Mouse (Mus musculus): ENCODE results near the gene Rbm5. TPM values are rescaled to one million over a fixed set of nuclear protein-coding genes. Genes with fewer than 3 reads are reported as not detected.

Gene Rbm5
- polyA plus RNA-seq, 1 experiment = 138 TPM

GRCm38 (mm10) chr9:107769445-107770000 lies 1.3 kb downstream of the Rbm5 start:
- Histone ChIP-seq H3K27ac (ENCODE audit: insufficient read depth, low read length) (no peak overlapping the region), H3K4me1 (ENCODE audit: control insufficient read depth, insufficient read depth, low read length) (peaks cover 2% of the 10 kb centered on the region; the same call in 1 of the 2 replicates), H3K4me3 (ENCODE audit: insufficient read depth, low read length) (peak overlapping the region; percentile 87)
- no peak for TF ChIP-seq CTCF (IDR thresholded peaks at IDR 0.05; ENCODE audit: extremely low read depth, insufficient read depth, low read length)
- TF ChIP-seq POLR2A (IDR thresholded peaks at IDR 0.05; ENCODE audit: extremely low read depth, insufficient read depth, low read length) = no peak

DNA sequence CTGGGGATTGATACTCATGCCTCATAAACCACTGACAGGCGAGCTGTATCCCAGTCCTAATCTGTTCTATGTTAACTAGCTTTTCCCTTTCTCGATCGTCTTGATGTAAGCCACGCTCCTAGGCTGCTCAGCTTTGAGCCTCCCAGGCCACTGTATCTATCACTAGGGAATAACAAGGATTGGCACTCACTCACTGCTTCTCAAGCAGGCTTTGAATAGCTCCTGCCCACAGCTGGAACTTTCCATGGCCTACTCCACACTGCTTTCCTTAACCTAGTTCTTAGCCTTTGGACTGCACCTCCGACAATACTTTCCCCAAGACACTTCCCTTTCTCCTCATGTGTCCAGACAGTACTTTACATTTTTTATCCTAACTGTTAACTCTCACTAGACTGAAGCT lies 1.9 kb downstream of the Rbm5 start:
- H3K4me3 ChIP-seq (ENCODE audit: insufficient read depth, low read length) = peak overlapping the region; percentile 87; the same call in 1 of the 2 replicates
- TF ChIP-seq CTCF (IDR thresholded peaks at IDR 0.05; ENCODE audit: extremely low read depth, insufficient read depth, low read length) (no peak), POLR2A (IDR thresholded peaks at IDR 0.05; ENCODE audit: extremely low read depth, insufficient read depth, low read length) (no peak)
- H3K4me1 ChIP-seq (ENCODE audit: control insufficient read depth, insufficient read depth, low read length) = peaks cover 2% of the 10 kb centered on the region; the same call in 1 of the 2 replicates
- H3K27ac ChIP-seq (ENCODE audit: insufficient read depth, low read length) = no peak overlapping the region

DNA sequence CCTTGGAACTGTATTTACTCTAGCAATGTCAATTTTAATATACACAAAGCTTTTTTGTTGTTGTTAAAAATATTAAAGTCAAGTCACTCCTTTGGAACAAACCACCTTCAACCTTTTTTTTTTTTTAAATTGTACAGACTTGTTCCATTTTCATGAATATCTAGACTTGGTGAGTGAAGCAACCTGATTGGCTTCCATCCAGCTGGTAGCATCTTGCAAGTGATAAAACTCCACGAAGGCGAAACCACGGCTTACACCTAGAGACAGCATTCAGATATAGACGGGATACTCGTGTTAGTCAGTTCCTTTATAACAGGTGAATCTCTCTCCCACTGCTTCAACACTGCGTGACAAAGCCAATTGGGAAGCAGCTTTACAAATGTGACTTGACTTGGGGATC lies 11.2 kb downstream of the Rbm5 start:
- no peaks in the 10 kb centered on the region for H3K4me1 ChIP-seq (ENCODE audit: control insufficient read depth, insufficient read depth, low read length)
- no peak overlapping the region for H3K27ac ChIP-seq (ENCODE audit: insufficient read depth, low read length)
- TF ChIP-seq CTCF (IDR thresholded peaks at IDR 0.05; ENCODE audit: extremely low read depth, insufficient read depth, low read length) = no peak
- TF ChIP-seq POLR2A (IDR thresholded peaks at IDR 0.05; ENCODE audit: extremely low read depth, insufficient read depth, low read length) = no peak
- H3K4me3 ChIP-seq (ENCODE audit: insufficient read depth, low read length) = no peak overlapping the region

GRCm38 (mm10) chr9:107750378-107750777 lies 20.4 kb downstream of the Rbm5 start:
- no peak for TF ChIP-seq CTCF (IDR thresholded peaks at IDR 0.05; ENCODE audit: extremely low read depth, insufficient read depth, low read length)
- TF ChIP-seq POLR2A (IDR thresholded peaks at IDR 0.05; ENCODE audit: extremely low read depth, insufficient read depth, low read length) = no peak
- no peak overlapping the region for H3K4me3 ChIP-seq (ENCODE audit: insufficient read depth, low read length)
- H3K27ac ChIP-seq (ENCODE audit: insufficient read depth, low read length) = no peak overlapping the region
- H3K4me1 ChIP-seq (ENCODE audit: control insufficient read depth, insufficient read depth, low read length) = no peaks in the 10 kb centered on the region

- Histone ChIP-seq H3K4me1 (ENCODE audit: control insufficient read depth, insufficient read depth, low read length) (no peaks in the 10 kb centered on the region), H3K4me3 (ENCODE audit: insufficient read depth, low read length) (no peak overlapping the region), H3K27ac (ENCODE audit: insufficient read depth, low read length) (no peak overlapping the region)
- TF ChIP-seq CTCF (IDR thresholded peaks at IDR 0.05; ENCODE audit: extremely low read depth, insufficient read depth, low read length) = no peak
- TF ChIP-seq POLR2A (IDR thresholded peaks at IDR 0.05; ENCODE audit: extremely low read depth, insufficient read depth, low read length) = no peak
These were observed 22.7 kb downstream of the Rbm5 start for GRCm38 (mm10) chr9:107748063-107748462.

DNA sequence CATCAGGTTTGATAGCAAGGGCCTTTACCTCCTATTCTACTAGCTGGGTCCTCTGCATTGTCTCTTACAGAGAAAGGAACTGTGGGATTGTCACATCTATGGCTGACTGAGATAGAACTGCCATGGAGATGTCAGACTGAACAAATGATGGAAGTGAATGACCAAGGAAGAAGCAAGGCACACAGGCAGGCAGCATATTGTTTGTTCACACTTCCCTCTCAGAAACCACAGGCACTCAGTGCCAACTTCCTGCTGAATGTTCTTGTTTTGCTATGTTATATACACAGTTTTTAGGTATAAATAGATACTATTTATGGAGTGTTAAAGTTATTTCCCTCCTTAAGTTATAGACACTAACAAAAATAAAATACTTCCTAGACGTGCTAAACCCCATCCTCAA lies 23.5 kb downstream of the Rbm5 start:
- H3K27ac ChIP-seq (ENCODE audit: insufficient read depth, low read length) = no peak overlapping the region
- TF ChIP-seq POLR2A (IDR thresholded peaks at IDR 0.05; ENCODE audit: extremely low read depth, insufficient read depth, low read length) = no peak
- TF ChIP-seq CTCF (IDR thresholded peaks at IDR 0.05; ENCODE audit: extremely low read depth, insufficient read depth, low read length) = no peak
- no peaks in the 10 kb centered on the region for H3K4me1 ChIP-seq (ENCODE audit: control insufficient read depth, insufficient read depth, low read length)
- H3K4me3 ChIP-seq (ENCODE audit: insufficient read depth, low read length) = no peak overlapping the region

- Histone ChIP-seq H3K27ac (ENCODE audit: insufficient read depth, low read length) (no peak overlapping the region), H3K4me3 (ENCODE audit: insufficient read depth, low read length) (no peak overlapping the region), H3K4me1 (ENCODE audit: control insufficient read depth, insufficient read depth, low read length) (no peaks in the 10 kb centered on the region)
- TF ChIP-seq POLR2A (IDR thresholded peaks at IDR 0.05; ENCODE audit: extremely low read depth, insufficient read depth, low read length) = no peak
- TF ChIP-seq CTCF (IDR thresholded peaks at IDR 0.05; ENCODE audit: extremely low read depth, insufficient read depth, low read length) = peak; percentile 23; the same call in 1 of the 2 replicates
These were observed 24.1 kb downstream of the Rbm5 start for GRCm38 (mm10) chr9:107746679-107747078.

GRCm38 (mm10) chr9:107744061-107744460 lies 26.7 kb downstream of the Rbm5 start:
- Histone ChIP-seq H3K27ac (ENCODE audit: insufficient read depth, low read length) (no peak overlapping the region), H3K4me3 (ENCODE audit: insufficient read depth, low read length) (no peak overlapping the region), H3K4me1 (ENCODE audit: control insufficient read depth, insufficient read depth, low read length) (no peaks in the 10 kb centered on the region)
- TF ChIP-seq POLR2A (IDR thresholded peaks at IDR 0.05; ENCODE audit: extremely low read depth, insufficient read depth, low read length) (no peak), CTCF (IDR thresholded peaks at IDR 0.05; ENCODE audit: extremely low read depth, insufficient read depth, low read length) (no peak)

DNA sequence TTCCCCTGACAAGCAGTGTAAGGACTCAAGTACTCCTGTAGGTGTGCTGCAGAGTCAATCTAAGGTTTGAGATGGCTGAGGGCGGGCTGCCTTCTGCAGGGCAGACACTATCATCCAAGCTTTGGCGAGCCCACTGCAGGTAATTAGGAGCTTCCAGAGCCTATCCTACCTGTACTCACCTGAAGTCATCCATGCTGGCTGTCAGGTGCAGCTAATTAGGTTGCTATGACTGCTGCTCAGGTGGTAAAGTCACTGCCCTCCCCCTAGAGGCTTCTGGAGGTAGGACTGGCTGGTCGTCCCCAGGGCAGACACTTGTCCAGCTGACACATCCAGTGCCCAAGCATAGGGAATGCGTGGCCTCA lies 32.0 kb downstream of the Rbm5 start:
- H3K4me3 ChIP-seq (ENCODE audit: insufficient read depth, low read length) = no peak overlapping the region
- TF ChIP-seq POLR2A (IDR thresholded peaks at IDR 0.05; ENCODE audit: extremely low read depth, insufficient read depth, low read length) = no peak
- TF ChIP-seq CTCF (IDR thresholded peaks at IDR 0.05; ENCODE audit: extremely low read depth, insufficient read depth, low read length) = peak; percentile 48
- no peak overlapping the region for H3K27ac ChIP-seq (ENCODE audit: insufficient read depth, low read length)
- no peaks in the 10 kb centered on the region for H3K4me1 ChIP-seq (ENCODE audit: control insufficient read depth, insufficient read depth, low read length)

DNA sequence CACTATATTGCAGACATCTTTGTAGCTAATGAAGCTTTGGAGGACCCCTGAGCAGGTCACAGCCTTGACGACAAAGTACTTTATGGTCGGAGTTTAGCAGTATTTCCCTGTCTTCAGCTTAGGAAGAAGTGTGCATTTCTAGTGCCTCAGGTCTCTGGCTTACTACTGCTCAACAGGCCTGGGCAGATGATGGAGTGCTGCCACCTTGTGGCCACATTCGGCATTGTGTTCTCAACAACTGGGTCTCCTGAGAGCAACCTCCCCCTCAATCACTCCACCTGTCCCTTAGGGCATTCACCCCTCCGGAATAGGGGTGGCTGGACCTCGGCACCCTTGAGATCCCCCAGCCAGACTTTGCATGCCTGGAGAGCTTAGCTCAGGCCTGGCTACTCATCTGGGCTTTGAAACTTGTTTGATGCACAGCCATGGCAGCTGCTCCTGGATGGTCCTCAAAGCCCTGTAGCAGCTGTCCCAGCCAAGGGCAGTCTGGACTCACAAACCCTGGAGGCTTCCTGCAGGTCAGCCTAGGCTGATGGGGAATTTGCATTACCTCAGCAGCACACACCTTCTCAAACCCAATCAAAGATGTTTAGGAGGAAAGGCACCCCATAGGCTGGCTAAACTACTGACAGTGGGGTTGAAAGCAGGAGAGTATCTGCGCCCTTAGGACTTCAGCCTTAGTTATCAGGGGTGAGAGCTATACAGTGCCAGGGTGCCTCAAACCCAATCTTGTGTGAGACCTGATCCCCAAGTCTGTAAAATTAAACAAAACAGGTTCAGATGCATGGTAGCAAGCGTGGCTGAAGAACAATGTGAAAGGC lies 32.6 kb downstream of the Rbm5 start:
- H3K27ac ChIP-seq (ENCODE audit: insufficient read depth, low read length) = no peak overlapping the region
- peak; percentile 97 for TF ChIP-seq CTCF (IDR thresholded peaks at IDR 0.05; ENCODE audit: extremely low read depth, insufficient read depth, low read length)
- peak; percentile 49; the same call in 1 of the 2 replicates for TF ChIP-seq POLR2A (IDR thresholded peaks at IDR 0.05; ENCODE audit: extremely low read depth, insufficient read depth, low read length)

More for the DNA sequence above, 32.6 kb downstream of the Rbm5 start:
- Histone ChIP-seq H3K4me3 (ENCODE audit: insufficient read depth, low read length) (no peak overlapping the region), H3K4me1 (ENCODE audit: control insufficient read depth, insufficient read depth, low read length) (no peaks in the 10 kb centered on the region)

All from cortical plate, adult 2 months (tissue).